Mouse (Mus musculus): Measurements from ENCODE around the gene Slc12a8. TPM values are rescaled to one million over a fixed set of nuclear protein-coding genes. Genes with fewer than 3 reads are reported as not detected.

The Slc12a8 gene
- polyA plus RNA-seq, 1 experiment from 2014 or later, result 0.53 TPM

GRCm38 (mm10) chr16:33575728-33576127 is 58.6 kb downstream of the Slc12a8 start:
- no peak overlapping the region for H3K27ac ChIP-seq (replicated peaks)
- H3K4me3 ChIP-seq, result no peak overlapping the region
- H3K27me3 ChIP-seq, result no peaks in the 10 kb centered on the region
- H3K9me3 ChIP-seq, result no peaks in the 10 kb centered on the region
- H3K9ac ChIP-seq, result no peak overlapping the region
- no peak overlapping the region for H3K4me2 ChIP-seq
- no peaks in the 10 kb centered on the region for H3K36me3 ChIP-seq
- H3K4me1 ChIP-seq (replicated peaks), result peaks cover 7% of the 10 kb centered on the region
- WGBS, result 91% methylated on average over 6 of the region's 6 CpGs
- ATAC-seq (ENCODE audit: low read depth), result no peak

GRCm38 (mm10) chr16:33576271-33577189 is 59.4 kb downstream of the Slc12a8 start:
- no peaks in the 10 kb centered on the region for H3K36me3 ChIP-seq
- 75% methylated on average over 36 of the region's 36 CpGs for WGBS
- peaks cover 15% of the 10 kb centered on the region for H3K4me1 ChIP-seq (replicated peaks)
- H3K9ac ChIP-seq, result no peak overlapping the region
- no peak overlapping the region for H3K4me2 ChIP-seq
- H3K27ac ChIP-seq (replicated peaks), result no peak overlapping the region
- H3K27me3 ChIP-seq, result no peaks in the 10 kb centered on the region
- H3K4me3 ChIP-seq, result no peak overlapping the region
- no peaks in the 10 kb centered on the region for H3K9me3 ChIP-seq
- no peak for ATAC-seq (ENCODE audit: low read depth)

GRCm38 (mm10) chr16:33578462-33578861 is 61.3 kb downstream of the Slc12a8 start:
- Histone ChIP-seq H3K4me3 (no peak overlapping the region), H3K9ac (no peak overlapping the region), H3K4me2 (no peak overlapping the region), H3K27me3 (no peaks in the 10 kb centered on the region), H3K4me1 (replicated peaks) (peaks cover 17% of the 10 kb centered on the region), H3K27ac (replicated peaks) (no peak overlapping the region), H3K36me3 (no peaks in the 10 kb centered on the region), H3K9me3 (no peaks in the 10 kb centered on the region)
- ATAC-seq (ENCODE audit: low read depth), result no peak
- WGBS, result 91% methylated on average over 3 of the region's 3 CpGs

GRCm38 (mm10) chr16:33580331-33580730 is 63.2 kb downstream of the Slc12a8 start:
- H3K27me3 ChIP-seq, result no peaks in the 10 kb centered on the region
- ATAC-seq (ENCODE audit: low read depth), result no peak
- no peaks in the 10 kb centered on the region for H3K9me3 ChIP-seq
- H3K36me3 ChIP-seq, result no peaks in the 10 kb centered on the region
- peaks cover 36% of the 10 kb centered on the region for H3K4me1 ChIP-seq (replicated peaks)
- 83% methylated on average over 2 of the region's 2 CpGs for WGBS
- no peak overlapping the region for H3K9ac ChIP-seq
- H3K27ac ChIP-seq (replicated peaks), result peak overlapping the region; percentile 65
- H3K4me2 ChIP-seq, result no peak overlapping the region
- no peak overlapping the region for H3K4me3 ChIP-seq

- H3K9ac ChIP-seq, result no peak overlapping the region
Measured at GRCm38 (mm10) chr16:33580736-33581241, 63.7 kb downstream of the Slc12a8 start.

GRCm38 (mm10) chr16:33581661-33582099 is 64.6 kb downstream of the Slc12a8 start:
- Histone ChIP-seq H3K9me3 (no peaks in the 10 kb centered on the region), H3K4me1 (replicated peaks) (peaks cover 44% of the 10 kb centered on the region), H3K4me2 (no peak overlapping the region), H3K27ac (replicated peaks) (peak overlapping the region; percentile 65), H3K9ac (no peak overlapping the region), H3K36me3 (no peaks in the 10 kb centered on the region), H3K27me3 (no peaks in the 10 kb centered on the region), H3K4me3 (no peak overlapping the region)
- no peak for ATAC-seq (ENCODE audit: low read depth)
- WGBS, result 50% methylated on average over 3 of the region's 4 CpGs

More at GRCm38 (mm10) chr16:33580736-33581241, 63.7 kb downstream of the Slc12a8 start:
- H3K27me3 ChIP-seq, result no peaks in the 10 kb centered on the region
- ATAC-seq (ENCODE audit: low read depth), result peak; percentile 36
- no peak overlapping the region for H3K4me2 ChIP-seq
- no peaks in the 10 kb centered on the region for H3K36me3 ChIP-seq
- peaks cover 41% of the 10 kb centered on the region for H3K4me1 ChIP-seq (replicated peaks)
- H3K27ac ChIP-seq (replicated peaks), result peak overlapping the region; percentile 65
- H3K4me3 ChIP-seq, result no peak overlapping the region
- no peaks in the 10 kb centered on the region for H3K9me3 ChIP-seq

- H3K9me3 ChIP-seq, result no peaks in the 10 kb centered on the region
- no peak overlapping the region for H3K27ac ChIP-seq (replicated peaks)
- WGBS, result 93% methylated on average over 8 of the region's 8 CpGs
- peaks cover 44% of the 10 kb centered on the region for H3K4me1 ChIP-seq (replicated peaks)
- no peaks in the 10 kb centered on the region for H3K27me3 ChIP-seq
- no peak for ATAC-seq (ENCODE audit: low read depth)
- H3K9ac ChIP-seq, result no peak overlapping the region
- no peak overlapping the region for H3K4me3 ChIP-seq
- H3K36me3 ChIP-seq, result no peaks in the 10 kb centered on the region
- H3K4me2 ChIP-seq, result no peak overlapping the region
Measured at GRCm38 (mm10) chr16:33582495-33582894, 65.4 kb downstream of the Slc12a8 start.

GRCm38 (mm10) chr16:33583333-33583732 is 66.2 kb downstream of the Slc12a8 start:
- Histone ChIP-seq H3K4me2 (no peak overlapping the region), H3K27me3 (no peaks in the 10 kb centered on the region), H3K4me1 (replicated peaks) (peaks cover 47% of the 10 kb centered on the region), H3K9ac (0 out of 2 replicates have a peak overlapping the region, but pooled peaks have one; percentile 22), H3K36me3 (no peaks in the 10 kb centered on the region), H3K4me3 (no peak overlapping the region), H3K27ac (replicated peaks) (peak overlapping the region; percentile 86), H3K9me3 (no peaks in the 10 kb centered on the region)
- no peak for ATAC-seq (ENCODE audit: low read depth)
- WGBS, result 56% methylated on average over 3 of the region's 3 CpGs

- 0 out of 2 replicates have a peak, but pooled peaks have one; percentile 21 for ATAC-seq (ENCODE audit: low read depth)
- no peaks in the 10 kb centered on the region for H3K27me3 ChIP-seq
- H3K4me2 ChIP-seq, result peak overlapping the region; percentile 44
- no peaks in the 10 kb centered on the region for H3K9me3 ChIP-seq
- peaks cover 50% of the 10 kb centered on the region for H3K4me1 ChIP-seq (replicated peaks)
- H3K27ac ChIP-seq (replicated peaks), result peak overlapping the region; percentile 86
- 0 out of 2 replicates have a peak overlapping the region, but pooled peaks have one; percentile 13 for H3K4me3 ChIP-seq
- H3K36me3 ChIP-seq, result no peaks in the 10 kb centered on the region
- WGBS, result 28% methylated on average over 19 of the region's 19 CpGs
- peak overlapping the region; percentile 23; the same call in 1 of the 2 replicates for H3K9ac ChIP-seq
Measured at GRCm38 (mm10) chr16:33583881-33584454, 66.8 kb downstream of the Slc12a8 start.

- 0 out of 2 replicates have a peak overlapping the region, but pooled peaks have one; percentile 13 for H3K4me3 ChIP-seq
- H3K27ac ChIP-seq (replicated peaks), result peak overlapping the region; percentile 86
- H3K9ac ChIP-seq, result peak overlapping the region; percentile 23
- H3K36me3 ChIP-seq, result no peaks in the 10 kb centered on the region
- H3K9me3 ChIP-seq, result no peaks in the 10 kb centered on the region
- ATAC-seq (ENCODE audit: low read depth), result peak; percentile 20; the same call in 1 of the 2 replicates
- H3K4me2 ChIP-seq, result peak overlapping the region; percentile 44
- no peaks in the 10 kb centered on the region for H3K27me3 ChIP-seq
- peaks cover 52% of the 10 kb centered on the region for H3K4me1 ChIP-seq (replicated peaks)
- 24% methylated on average over 13 of the region's 13 CpGs for WGBS
Measured at GRCm38 (mm10) chr16:33584455-33585082, 67.4 kb downstream of the Slc12a8 start.

GRCm38 (mm10) chr16:33585083-33585460 is 67.9 kb downstream of the Slc12a8 start:
- Histone ChIP-seq H3K9me3 (no peaks in the 10 kb centered on the region), H3K4me3 (no peak overlapping the region), H3K27ac (replicated peaks) (peak overlapping the region; percentile 86), H3K4me1 (replicated peaks) (peaks cover 51% of the 10 kb centered on the region), H3K27me3 (no peaks in the 10 kb centered on the region), H3K36me3 (no peaks in the 10 kb centered on the region), H3K4me2 (no peak overlapping the region), H3K9ac (0 out of 2 replicates have a peak overlapping the region, but pooled peaks have one; percentile 31)
- ATAC-seq (ENCODE audit: low read depth), result no peak
- WGBS, result 26% methylated on average over 4 of the region's 4 CpGs
